Mouse (Mus musculus) lung, postnatal 14 days (tissue): ENCODE results near the gene Atg10.
"Not testable (repeated sequence)": the region's sequence is repeated elsewhere in the genome, so short reads cannot be mapped to it uniquely, and the experiment has no call there.

ENCODE experiments used
- DNase-seq: peaks from one replicate; pipeline ENCODE4 v3.0.0; 2021

Gene Atg10

DNA sequence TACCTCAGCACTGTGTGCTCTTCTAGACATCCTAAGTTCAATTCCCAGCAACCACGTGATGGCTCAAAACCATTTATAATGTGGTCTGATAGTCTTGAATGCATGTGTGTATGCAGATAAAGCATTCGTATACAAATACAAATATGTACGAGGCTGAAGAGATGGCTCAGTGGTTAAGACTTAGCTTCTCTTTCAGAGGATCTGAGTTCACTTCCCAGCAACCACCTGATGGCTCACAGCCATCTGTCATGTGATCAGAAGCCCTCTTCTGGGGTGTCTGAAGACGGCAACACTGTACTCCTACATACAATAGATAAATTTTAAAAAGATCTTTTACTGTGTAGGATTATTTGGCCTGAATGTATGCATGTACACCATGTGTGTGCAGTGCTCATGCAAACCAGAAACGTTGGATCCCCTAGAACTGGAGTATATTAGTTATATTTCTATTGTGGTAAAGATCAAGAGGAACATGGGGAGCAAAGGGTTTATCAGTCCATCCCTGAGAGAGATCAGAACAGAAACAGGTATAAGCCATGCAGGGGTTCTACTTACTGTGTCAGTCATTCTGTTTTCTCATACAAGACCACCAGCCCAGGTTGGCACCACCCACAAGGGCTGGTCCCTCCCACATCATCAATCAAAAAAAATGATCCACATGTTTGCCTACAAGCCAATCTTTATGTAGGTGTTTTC is 296.7 kb downstream of the Atg10 start:
- DNase-seq: no peak

DNA sequence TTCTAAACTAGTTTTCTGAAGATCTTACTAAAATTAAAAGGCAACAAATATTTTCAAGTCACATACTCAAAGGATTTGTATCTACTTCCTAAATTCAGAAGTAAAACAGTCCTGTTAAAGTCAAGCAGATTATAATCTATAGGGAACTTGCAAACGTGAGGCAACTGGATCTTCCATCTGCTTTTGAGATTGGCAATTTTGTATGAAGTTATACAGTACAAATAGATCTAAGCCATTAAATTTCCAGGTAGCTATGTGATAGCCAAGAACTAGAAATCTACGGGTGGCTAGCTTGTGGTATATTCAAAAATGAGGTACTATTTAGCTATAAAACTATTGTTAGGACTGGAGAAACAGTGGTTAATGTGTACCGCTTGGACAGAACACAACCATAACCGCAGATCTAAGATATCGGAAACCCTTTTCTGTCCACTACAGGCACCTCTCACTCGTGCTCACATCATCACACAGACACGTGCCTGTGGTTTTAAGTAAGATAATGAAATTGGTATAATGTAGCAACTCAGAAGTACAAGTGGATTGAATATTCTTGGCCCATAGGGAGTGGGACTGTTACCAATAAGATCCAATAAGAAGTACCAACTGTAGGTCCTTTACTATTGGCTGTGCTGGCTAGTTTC is 297.5 kb downstream of the Atg10 start:
- DNase-seq: no peak

DNA sequence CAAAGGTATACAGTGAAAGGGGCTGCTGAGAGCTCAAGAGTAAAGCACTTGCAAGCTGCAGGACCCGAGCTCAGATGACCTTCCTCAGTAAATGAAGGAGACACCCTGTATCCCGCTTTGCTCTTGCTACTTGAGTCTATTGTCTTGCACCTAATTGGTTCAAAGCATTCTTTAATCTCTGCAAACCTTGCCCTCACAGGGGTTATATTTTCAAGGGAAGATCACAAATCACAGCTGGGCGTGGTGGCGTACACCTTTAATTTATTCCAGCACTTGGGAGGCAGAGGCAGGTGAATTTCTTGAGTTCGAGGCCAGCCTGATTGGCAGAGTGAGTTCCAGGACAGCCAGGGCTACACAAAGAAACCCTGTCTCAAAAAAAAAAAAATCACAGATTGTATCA is 298.6 kb downstream of the Atg10 start:
- DNase-seq: no peak

DNA sequence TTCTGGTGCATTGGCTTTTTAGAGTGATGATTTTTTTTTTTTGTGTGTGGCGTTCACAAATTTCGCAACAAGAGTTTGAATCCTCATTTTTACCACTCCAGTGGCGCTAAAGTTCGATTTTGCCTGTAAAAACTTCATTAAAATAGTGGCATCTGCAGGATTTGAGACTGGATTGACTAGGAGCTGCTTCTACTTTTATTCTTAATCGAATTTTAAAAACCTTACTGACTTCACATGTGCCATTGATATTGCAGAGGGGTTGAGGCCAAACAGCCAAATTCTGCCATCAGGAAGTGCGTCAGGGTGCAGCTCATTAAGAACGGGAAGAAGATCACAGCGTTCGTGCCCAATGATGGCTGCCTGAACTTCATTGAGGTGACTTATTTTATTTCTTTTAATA is 299.7 kb downstream of the Atg10 start:
- no peak for DNase-seq

DNA sequence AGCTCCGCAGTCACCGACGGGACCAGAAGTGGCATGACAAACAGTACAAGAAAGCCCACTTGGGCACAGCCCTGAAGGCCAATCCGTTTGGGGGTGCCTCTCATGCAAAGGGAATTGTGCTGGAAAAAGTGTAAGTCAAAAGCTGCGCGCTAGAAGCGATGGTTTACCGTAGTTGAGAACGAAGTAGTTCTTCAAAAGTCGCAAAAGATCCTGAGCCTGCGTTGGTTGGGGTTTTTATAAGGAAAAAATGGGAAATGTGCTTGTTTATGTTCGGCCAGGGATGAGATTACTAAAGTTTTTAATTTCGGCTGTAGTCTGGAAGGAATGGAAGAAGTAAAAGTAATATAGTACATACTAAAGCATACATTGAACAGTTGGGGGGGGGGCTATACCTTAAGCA is 300.2 kb downstream of the Atg10 start:
- not testable (repeated sequence) for DNase-seq

DNA sequence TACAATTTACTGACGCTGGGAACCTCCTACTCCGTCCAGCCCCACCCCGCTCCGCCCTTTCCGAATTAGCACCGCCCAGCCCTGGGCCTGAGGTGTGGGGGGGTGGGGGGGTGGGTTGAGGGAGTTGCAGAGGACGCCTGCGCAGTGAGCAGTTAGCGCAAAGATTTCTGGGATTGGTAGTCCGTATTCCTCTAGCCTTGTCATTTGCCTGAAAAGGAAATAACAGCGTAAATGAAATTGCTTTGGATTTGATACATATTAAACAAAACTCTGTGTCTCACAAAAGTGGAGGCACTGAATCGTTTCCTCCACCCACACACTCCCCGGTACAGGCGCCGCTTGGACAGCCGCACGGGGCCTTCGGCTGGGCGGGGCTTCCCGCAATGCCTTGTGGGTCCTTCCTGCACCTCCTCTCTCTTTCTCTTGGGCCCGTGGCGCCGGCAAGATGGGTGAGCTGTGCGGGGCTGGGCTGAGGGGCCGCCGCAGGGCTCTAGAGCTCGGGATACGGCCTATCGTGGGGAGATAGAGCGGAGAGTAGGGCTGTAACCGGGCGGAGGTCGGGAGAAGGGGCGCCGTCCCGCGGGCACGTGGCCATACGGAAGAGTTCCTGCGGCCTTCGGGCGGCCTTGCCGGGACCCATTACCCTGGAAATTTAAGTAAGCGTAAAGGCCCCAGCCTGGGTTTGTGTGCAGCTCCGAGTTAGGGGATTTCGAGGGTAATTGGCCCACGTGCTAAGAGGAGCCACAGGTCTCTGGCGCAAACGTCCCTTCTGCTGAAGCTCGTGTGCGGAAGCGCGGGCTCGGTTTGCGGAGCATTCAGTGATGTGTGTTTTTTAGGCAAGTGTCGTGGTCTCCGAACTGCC is 300.8 kb downstream of the Atg10 start, which contains the start of gene Rps23:
Rps23 (plus strand) TSS at position 208 of the 862 bp plus-strand sequence.
- DNase-seq: peak; percentile 89

DNA sequence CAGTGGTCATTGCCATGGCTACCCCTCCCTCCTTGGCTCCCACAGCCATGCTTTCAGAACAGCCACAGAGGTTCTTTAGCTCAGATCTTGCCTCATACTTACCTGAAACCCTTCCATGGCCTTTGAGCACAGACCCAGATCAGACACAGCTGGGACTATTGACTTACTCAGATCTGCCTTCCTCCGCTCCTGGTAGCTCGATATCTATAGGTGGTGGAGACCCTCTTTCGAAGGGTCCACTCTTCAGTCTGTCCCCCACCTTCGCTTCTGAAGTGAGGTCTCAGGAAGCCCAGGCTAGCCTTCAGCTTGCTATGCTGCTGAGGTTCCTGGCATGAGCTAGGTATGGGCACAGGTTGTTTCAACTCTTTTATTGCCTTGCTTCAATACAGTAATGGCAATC is 309.0 kb downstream of the Atg10 start:
- DNase-seq: no peak

DNA sequence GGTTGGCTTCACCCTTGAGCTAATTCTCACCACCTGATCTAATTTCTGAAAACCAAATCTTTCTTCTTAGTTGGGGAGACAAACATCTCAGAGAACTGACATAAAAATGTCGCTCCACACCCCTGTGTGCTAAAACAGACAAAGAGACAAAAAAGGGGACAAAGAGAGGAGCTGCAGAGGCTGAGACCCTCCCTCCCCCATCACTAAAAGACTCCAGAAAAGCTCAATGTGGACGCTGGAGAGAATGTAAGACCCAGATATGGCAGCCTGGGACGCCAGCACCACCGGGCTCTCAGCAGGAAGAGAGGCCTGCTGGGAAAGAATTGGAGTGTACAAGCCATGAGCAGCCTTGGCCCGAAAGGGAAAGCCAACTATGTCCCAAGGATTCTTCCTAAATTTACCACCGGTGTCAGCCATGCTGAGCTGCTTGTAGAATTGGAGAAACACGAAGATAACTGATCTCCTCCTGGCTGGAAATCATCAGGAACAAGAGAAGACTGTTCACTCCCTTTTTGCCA is 310.0 kb downstream of the Atg10 start:
- no peak for DNase-seq

DNA sequence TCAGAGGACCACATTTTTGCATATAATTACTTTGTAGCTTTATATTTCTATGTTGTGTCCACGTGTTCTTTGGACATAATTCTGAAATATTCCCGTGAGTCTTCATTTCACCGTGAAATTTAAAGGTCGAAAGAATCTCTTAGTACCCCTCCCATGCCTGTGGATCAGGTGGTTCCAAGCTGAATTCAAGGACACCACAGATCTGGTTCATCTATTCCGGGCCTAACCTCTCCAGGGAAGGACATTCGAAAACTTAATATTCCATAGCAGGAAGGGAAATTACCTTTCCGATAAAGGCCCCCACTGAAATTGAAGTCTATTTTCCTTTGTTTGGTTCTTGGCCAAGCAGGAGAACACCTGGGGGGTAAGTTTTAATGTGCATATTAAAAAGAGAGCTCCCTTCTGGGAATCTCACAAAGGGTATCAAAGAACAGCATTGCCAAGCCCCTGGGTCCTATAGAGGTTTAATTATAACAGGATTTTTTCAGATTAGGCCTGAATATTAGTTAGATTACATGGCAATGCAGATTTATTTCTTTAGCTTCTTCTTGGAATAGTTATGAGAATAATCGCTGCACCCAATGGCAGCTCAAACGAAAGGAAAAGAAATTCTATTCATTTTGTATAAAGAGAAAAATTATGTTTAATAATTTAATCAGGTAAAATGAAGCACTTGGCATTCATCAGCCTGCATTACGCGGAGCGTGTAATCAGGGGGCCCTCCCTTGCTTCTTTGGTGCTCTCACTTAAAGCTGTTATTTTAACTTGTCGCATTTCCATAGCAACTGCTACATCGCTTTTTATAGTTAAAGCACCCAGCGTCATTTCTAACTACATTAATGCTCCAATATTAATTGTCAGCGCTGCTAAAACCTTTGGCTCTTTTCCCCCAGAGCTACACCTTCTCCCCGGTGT is 310.8 kb downstream of the Atg10 start:
- no peak for DNase-seq

DNA sequence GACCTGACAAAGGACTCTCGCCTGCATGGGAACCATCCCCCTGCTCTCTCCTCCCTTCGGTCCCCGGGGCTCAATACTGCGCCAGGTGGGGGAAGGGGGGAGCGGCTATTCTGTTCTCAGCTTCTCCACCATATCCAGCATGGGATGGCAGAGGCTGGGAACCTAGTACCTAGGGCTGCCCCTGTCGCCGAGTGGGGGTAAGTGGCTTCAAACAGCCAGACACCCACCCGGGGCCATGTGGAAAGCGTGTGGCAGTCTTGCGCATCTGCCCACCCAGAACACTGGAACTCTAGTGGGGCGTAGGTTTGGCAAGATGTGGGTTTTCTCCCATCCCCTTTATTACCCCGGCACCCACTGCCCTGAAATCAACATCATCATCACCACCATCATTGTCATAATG is 316.4 kb downstream of the Atg10 start:
- DNase-seq: no peak

DNA sequence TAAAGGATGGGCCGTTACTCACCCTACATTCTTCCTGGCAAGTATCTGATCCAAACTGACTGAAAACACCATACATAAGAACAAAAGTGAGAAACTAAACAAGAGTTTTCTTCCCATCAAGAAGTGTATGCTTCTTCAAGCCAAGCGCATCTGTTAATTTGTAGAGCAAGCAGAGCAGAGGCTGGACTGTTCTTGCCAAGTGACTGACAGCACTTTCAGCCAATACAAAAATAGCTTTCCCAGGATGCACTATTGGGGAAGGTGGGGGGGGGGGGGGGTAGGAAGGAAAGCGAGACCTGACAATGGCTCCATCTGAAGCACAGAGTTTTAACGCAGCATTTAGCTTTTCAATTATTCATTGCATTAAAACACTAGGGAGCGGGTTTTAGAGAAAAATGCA is 318.6 kb downstream of the Atg10 start, which contains the start of gene Atp6ap1l:
Atp6ap1l (minus strand) TSS at position 180 of the 400 bp plus-strand sequence.
- no peak for DNase-seq

DNA sequence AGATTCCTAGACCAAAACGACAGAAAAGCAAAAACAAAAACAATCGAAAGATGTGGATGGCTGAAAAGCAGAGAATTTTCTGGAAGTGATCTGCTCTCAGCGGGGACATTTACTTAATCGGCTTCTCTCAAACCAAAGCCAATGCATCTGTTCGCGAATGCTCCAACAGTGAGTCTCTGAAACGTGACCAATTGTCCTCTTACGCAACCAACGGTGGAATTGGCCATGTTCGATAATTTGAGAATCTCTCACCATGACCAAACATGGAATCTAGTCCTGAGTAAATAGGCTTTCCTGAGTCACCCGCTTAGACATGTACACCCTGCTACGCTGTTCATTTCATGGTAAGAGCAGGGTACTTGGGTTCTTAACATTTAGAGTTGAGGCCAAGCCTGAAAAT is 326.9 kb downstream of the Atg10 start:
- no peak for DNase-seq

DNA sequence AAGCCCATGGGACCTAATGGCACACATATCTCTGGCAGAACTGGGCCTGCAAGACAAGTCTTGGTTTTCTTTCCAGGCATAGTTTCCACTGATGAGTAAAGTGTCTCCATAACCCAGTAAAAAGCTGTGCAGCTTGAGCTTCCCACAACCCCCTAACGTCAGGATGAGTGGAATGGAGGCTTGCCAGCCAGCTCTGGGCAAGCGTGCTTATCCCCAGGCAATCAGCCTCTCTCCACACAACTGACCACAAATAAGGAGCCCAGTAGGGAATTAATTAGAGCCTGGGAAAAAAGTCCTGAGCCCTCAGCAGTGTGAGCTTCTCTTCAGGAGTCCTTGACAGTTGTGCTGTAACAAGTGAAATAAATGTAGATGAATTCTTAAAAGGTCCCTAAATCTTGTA is 327.7 kb downstream of the Atg10 start:
- DNase-seq: no peak

DNA sequence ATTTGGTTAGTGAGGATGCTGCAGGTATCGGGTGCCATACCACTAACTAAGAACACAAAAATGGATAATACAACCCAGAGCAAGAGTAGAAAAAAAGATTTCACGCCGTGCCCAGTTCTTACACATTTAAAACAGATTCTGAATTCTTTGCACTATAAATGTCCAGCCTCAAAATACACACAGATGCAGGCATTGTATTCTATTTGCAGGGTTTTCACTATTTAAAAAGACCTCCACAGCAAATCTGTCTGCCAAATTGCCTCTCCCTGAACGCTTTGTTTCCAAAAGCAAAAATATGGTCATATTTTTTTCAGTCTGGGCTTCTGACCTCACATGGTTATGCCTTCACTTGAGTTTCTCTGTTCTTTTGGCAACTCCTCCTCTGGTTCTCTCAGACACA is 328.9 kb downstream of the Atg10 start:
- no peak for DNase-seq

DNA sequence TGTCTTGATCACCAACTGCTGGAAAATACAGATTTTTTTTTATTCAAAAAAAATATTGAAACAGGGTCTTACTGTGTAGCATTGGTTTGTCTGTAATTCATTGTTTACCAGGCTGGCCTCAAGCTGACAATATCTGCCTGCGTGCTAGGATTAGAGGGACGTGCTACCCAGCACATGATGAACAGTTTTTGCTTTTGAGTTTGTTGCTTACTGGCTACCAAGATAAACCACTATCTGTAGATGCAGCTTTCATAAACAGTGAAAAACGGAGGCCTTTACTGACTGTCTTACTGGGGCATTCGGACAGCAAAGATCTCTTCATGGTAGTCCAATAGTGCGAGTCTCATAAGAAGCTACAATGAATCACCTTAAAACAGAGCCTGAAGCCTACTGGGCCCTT is 333.7 kb downstream of the Atg10 start:
- no peak for DNase-seq

DNA sequence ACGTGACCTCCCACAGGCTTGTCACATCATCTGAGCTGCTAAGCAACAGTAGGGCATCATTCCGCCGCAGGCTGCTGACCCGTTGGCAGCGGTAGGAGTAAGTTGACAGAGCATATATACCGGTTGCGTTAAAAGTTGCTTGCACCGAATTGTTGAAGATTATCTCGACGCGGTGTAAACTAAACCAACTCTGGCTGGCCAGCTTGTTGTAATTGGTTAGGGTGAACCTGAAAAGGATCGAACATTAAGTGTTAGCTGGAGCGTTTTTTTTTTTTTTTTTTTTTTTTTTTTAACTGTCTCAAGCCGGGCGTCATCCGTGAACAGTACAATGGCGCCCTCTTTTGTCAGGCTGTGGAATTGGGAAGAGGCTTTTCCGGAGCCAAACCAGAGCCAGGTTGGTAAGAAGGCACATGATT is 337.2 kb downstream of the Atg10 start:
- DNase-seq: peak; percentile 72

DNA sequence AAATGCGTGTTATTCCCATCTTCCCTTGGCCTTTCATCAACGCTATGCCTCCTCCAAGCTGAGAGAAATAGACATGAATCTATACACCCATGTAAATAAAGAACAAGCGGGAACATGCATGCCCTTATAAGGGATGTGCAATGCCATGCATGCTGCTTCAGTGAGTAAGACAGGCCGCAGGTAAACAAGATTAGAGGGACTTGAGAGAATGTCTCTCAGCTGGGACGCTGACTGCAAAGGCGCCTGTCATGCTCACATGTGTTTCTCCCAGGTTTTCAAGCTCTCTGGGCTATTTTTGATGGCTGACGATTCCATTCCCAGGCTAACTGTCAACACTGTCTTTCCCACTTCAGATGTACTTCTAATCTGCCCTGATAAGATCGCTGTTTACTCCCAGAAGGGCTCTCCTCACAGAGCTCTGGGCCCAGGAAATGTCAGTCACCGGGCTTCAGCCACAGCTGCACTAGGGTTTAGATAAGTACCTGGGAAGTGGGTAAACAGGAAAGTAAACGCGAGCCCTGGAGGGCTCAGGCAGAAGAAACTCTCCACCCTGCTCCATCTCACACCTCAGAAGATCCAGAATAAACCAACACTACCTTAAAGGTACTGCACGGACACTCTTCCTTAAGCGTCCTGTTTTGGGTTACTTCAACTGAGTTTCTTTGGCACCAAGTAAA is 337.8 kb downstream of the Atg10 start:
- peak; percentile 11 for DNase-seq
